Mouse (Mus musculus) lung, postnatal 25 days (tissue): ENCODE results near the gene Cxcl1.

ENCODE experiments used
- DNase-seq: peaks from one replicate; pipeline ENCODE4 v3.0.0; 2022; ENCODE audit warnings: low spot score

Cxcl1 gene

GRCm38 (mm10) chr5:90888661-90889060, 2.4 kb upstream of the Cxcl1 start:
- no peak for DNase-seq

- DNase-seq = no peak
These were observed 398 bp downstream of the Cxcl1 start for GRCm38 (mm10) chr5:90891464-90891813.

DNA sequence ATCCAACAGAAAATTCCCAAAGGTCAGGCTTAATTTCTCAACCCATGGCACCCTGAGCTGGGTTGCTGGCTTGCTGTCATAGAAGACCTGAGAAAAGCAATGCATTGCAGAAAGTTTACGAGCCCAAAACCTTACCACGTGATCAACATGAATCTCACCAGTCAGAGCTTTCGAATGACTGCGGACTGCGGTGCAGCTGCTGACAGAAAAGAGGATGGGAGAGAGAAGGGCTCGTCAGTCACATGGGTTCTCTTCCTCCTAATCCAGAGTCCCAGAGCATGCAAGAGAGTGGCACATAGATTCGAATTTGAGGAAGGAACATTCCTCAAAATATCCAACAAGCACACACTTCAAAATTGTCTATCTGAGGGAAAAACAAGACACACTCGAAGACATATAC, 3.2 kb downstream of the Cxcl1 start:
- DNase-seq = no peak

- DNase-seq = no peak
These were observed 6.4 kb downstream of the Cxcl1 start for GRCm38 (mm10) chr5:90897429-90897828.

GRCm38 (mm10) chr5:90899308-90899707, 8.3 kb downstream of the Cxcl1 start:
- no peak for DNase-seq

GRCm38 (mm10) chr5:90900147-90900546, 9.1 kb downstream of the Cxcl1 start:
- DNase-seq = peak; percentile 73

- DNase-seq = no peak
These were observed 9.6 kb downstream of the Cxcl1 start for GRCm38 (mm10) chr5:90900688-90901087.

GRCm38 (mm10) chr5:90902380-90903260, 11.6 kb downstream of the Cxcl1 start:
- no peak for DNase-seq

DNA sequence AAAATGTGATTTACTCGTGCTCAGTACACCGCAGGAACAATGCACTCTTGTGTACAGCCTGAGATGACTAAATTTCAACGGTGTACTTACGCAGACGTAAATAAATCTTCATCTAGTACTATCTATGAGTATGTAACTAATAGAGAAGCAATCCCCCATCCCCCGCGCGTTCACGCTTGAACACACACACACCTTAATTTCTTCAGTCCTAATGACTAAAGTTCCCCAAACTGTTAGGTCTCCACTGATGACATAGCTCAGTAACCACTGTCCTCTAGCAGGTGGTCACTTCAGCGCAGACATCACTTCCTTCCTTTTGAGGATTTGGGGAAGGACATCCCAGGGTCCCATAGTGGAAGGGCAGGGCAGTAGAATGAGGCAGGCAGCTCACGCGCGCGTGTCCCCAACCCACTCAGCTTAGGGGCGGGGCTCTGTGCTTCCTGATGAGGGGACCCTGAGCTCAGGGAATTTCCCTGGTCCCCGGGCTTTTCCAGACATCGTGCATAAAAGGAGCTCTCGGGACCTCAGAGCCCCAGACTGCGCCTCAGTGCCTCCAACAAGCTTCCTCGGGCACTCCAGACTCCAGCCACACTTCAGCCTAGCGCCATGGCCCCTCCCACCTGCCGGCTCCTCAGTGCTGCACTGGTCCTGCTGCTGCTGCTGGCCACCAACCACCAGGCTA, 12.4 kb downstream of the Cxcl1 start, which contains the start of gene Cxcl2:
TSS of gene Cxcl2 (plus strand) at position 533 of the 682 bp plus-strand sequence.
- DNase-seq = no peak

DNA sequence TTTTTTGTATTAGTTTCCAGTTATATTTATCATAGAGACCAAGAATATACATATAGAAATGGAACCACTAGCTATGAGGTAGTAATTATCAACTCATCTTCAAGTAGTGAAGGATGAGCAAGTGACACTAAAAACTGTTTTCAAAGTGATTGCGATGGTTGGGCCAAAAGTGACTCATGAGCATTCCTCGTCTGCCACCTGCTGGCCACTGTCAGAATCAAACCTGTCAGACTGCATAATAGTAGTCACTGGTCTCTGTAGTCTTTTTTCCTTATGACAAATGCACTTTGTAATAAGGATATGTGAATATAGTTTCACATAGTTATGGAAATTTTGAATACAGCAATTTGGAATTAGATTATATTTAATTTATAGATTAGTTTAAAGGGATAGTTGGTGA, 17.9 kb downstream of the Cxcl1 start:
- peak; percentile 54 for DNase-seq

DNA sequence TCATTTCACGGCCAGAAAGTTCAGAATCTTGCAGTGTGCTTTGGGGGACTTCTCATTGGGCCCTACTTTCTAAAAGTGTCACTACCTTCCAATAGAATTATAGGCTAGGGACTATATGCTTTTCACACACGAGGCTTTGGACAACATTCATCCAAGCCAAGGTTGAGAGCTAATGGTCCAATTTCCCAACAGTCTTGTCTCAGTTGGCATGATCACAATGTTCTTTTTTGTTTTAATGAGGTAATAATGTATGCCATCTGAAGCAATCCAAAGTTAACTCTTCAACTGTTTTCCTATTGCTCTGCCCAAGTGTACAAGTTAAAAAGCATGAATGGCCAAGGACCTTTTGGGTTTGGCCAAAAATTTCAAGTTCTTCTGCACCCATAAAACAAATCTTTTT, 28.5 kb downstream of the Cxcl1 start:
- DNase-seq = no peak

- peak; percentile 32 for DNase-seq
These were observed 31.9 kb downstream of the Cxcl1 start for GRCm38 (mm10) chr5:90922958-90923357.

DNA sequence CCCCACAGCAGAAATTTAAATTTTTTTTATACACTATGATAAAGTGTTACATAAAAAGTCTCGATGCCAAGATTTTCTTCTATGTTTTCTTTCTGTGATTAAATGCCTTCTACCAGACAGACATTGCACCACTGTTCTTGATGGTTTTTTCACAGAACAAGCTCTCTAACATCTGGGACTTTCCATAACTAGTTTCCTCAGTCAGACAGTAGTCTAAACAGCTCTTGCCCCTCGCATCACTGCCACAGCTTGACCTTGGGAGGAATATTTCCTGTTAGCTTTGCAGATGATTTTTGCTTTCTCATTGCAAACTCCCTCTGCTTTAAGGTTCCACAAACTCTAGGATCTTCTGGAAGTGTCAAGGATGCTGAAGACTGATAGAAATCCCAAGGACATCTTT, 39.5 kb downstream of the Cxcl1 start:
- no peak for DNase-seq

GRCm38 (mm10) chr5:90930971-90931851, 40.2 kb downstream of the Cxcl1 start, which contains the start of gene Mthfd2l:
TSS of gene Mthfd2l (plus strand) at chr5:90931117.
- peak; percentile 80 for DNase-seq

DNA sequence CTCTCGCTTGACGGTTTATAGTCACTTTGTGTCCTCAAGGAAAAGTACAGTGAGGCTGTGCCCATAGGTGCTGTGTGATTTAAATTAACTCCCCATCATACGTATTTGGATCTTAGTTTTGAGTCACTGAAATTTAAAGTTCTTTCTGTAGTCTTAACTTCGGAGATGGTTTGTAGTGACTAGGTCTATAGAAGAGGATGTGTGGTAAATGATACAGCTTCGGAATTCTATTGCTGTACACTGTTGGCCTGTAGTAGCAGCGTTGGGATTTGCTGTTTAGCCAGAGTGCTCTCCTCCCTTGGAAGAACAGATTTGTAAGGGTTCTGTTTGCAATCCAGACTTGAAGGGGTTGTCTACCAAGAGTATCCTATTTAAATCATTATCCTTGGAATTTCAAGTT, 40.9 kb downstream of the Cxcl1 start:
- no peak for DNase-seq

GRCm38 (mm10) chr5:90936706-90937105, 45.7 kb downstream of the Cxcl1 start:
- no peak for DNase-seq
